Mouse (Mus musculus): ENCODE measurements around the gene Gm36176. TPM values are rescaled to one million over a fixed set of nuclear protein-coding genes. Genes with fewer than 3 reads are reported as not detected.

Gm36176 gene
- polyA plus RNA-seq, 1 experiment from 2014 or later: not detected

DNA sequence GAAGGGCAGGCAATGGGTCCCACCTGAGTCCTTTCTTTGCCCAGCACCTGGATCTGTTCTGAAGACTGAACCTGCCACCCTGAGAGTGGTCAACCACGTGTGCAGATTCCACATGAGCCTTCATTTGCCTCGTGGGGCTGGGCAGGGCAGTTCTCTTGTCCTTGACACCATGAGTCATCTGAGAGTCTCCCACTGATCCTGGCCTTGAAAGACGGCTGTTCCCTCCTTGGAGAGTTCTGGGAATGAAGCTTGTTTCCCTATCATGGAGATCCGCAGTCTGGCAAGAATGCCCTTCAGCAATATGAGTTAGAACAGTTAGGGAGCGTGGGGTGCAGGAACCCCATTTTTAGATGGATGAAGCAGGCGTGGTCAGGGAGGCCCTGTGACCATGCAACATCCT, 7.6 kb upstream of the Gm36176 start:
- H3K27ac ChIP-seq: no peak overlapping the region
- no peaks in the 10 kb centered on the region for H3K27me3 ChIP-seq (ENCODE audit: poor library complexity, severe bottlenecking)
- DNase-seq (ENCODE audit: extremely low spot score, low spot score): no peak
- peaks cover 12% of the 10 kb centered on the region; the same call in 1 of the 2 replicates for H3K9me3 ChIP-seq
- no peaks in the 10 kb centered on the region for H3K4me1 ChIP-seq
- 81% methylated on average over 6 of the region's 6 CpGs for WGBS
- H3K4me3 ChIP-seq: no peak overlapping the region
- no peaks in the 10 kb centered on the region for H3K36me3 ChIP-seq (replicated peaks)

- H3K9me3 ChIP-seq: peaks cover 22% of the 10 kb centered on the region; the same call in 1 of the 2 replicates
- no peak for DNase-seq (ENCODE audit: extremely low spot score, low spot score)
- H3K4me1 ChIP-seq: no peaks in the 10 kb centered on the region
- no peaks in the 10 kb centered on the region for H3K27me3 ChIP-seq (ENCODE audit: poor library complexity, severe bottlenecking)
- 0 out of 2 replicates have a peak overlapping the region, but pooled peaks have one; percentile 15 for H3K27ac ChIP-seq
- no peak overlapping the region for H3K4me3 ChIP-seq
- 23% methylated on average over 2 of the region's 2 CpGs for WGBS
- no peaks in the 10 kb centered on the region for H3K36me3 ChIP-seq (replicated peaks)
Observed at GRCm38 (mm10) chr10:77846961-77847360, 358 bp downstream of the Gm36176 start.

- H3K9me3 ChIP-seq: peaks cover 22% of the 10 kb centered on the region; the same call in 1 of the 2 replicates
- H3K4me3 ChIP-seq: no peak overlapping the region
- H3K27me3 ChIP-seq (ENCODE audit: poor library complexity, severe bottlenecking): no peaks in the 10 kb centered on the region
- H3K36me3 ChIP-seq (replicated peaks): no peaks in the 10 kb centered on the region
- no peaks in the 10 kb centered on the region for H3K4me1 ChIP-seq
- WGBS: 81% methylated on average over 2 of the region's 2 CpGs
- DNase-seq (ENCODE audit: extremely low spot score, low spot score): no peak
- H3K27ac ChIP-seq: 0 out of 2 replicates have a peak overlapping the region, but pooled peaks have one; percentile 15
Observed at GRCm38 (mm10) chr10:77847538-77847937, 935 bp downstream of the Gm36176 start.

DNA sequence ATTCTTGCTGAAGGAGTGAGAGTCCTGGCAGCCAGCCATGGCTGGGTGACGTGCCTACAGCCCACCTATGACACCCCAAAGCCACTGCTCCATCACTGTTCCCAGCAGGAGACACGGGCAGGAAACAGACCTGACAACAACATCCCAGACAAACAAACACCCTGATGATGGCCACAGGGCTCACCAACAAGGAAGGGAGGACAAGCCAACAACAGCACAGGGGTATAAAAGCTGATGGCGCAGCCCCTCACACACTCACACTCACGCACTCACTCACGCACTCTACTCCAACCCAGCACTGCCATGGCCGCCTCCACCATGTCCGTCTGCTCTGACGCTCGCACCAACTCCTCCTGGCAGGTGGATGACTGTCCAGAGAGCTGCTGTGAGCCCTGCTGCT, 6.0 kb downstream of the Gm36176 start, which contains the start of gene Gm10318:
Gm10318 (plus strand) TSS at position 301 of the 400 bp plus-strand sequence.
- Histone ChIP-seq H3K4me3 (no peak within 1 kb of the TSS), H3K27ac (0 out of 2 replicates have a peak within 1 kb of the TSS, but pooled peaks have one; percentile 40), H3K4me1 (peaks cover 12% of the 10 kb centered on the region), H3K27me3 (ENCODE audit: poor library complexity, severe bottlenecking) (no peaks in the 10 kb centered on the region), H3K9me3 (peaks cover 5% of the 10 kb centered on the region; the same call in 1 of the 2 replicates), H3K36me3 (replicated peaks) (no peaks in the 10 kb centered on the region)
- DNase-seq (ENCODE audit: extremely low spot score, low spot score): no peak
- WGBS: 70% methylated on average over 9 of the region's 9 CpGs

DNA sequence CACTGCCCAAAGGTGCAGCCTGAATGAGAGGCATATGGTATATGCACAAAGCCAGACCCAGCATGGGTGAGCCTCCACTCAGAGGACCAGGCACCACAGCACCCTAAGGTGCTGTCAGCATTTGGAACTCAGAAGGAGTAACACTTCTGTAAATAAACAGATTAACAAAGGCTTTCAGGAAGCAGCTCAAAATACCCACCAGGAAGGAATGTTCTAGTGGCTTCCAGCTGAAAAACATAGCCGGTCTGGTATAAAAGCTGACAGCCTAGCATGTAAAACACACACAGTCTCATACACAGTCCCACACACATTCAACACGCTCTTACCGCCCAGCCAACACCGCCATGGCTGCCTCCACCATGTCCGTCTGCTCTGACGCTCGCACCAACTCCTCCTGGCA, 15.1 kb downstream of the Gm36176 start, which contains the start of gene Gm3285:
Gm3285 (plus strand) TSS at position 301 of the 400 bp plus-strand sequence.
- H3K4me3 ChIP-seq: no peak within 1 kb of the TSS
- no peaks in the 10 kb centered on the region for H3K27me3 ChIP-seq (ENCODE audit: poor library complexity, severe bottlenecking)
- peaks cover 20% of the 10 kb centered on the region for H3K4me1 ChIP-seq
- 55% methylated on average over 7 of the region's 7 CpGs for WGBS
- no peak within 1 kb of the TSS for H3K27ac ChIP-seq
- H3K9me3 ChIP-seq: no peaks in the 10 kb centered on the region
- no peaks in the 10 kb centered on the region for H3K36me3 ChIP-seq (replicated peaks)
- no peak for DNase-seq (ENCODE audit: extremely low spot score, low spot score)

DNA sequence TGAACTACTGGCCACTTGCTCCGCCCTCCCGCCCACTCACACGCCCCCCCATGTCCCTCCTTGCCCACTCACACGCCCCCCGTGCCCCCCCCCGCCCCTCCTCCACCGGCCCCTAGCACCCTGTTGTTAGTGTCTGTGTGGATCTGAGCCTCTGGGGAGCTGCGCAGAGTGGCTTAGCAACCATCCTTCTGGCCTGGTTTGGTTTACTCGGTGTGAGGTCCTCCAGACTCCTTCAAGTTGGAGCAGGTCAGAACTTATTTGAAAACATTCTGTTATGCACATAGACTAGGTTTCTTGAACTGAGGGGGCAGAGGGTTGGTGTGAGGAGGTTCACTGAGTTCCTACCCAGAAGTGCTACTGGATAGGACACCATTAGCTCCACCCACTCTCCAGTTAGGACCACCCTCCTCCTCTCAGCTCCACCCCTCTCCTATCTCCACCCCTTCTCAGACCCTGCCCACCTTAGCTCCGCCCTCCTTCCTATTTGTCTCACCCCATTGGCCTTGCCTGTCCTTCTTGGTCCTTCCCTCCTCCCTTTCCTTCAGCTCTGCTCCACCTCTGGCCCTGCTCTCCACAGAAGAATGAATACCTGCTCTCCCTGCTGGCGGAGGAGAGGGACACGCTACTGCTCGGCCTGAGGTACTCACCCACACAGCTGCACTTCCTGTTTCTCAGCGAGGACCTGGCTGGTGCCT, 17.6 kb downstream of the Gm36176 start:
- peak overlapping the region; percentile 70 for H3K27ac ChIP-seq
- DNase-seq (ENCODE audit: extremely low spot score, low spot score): peak; percentile 57
- no peaks in the 10 kb centered on the region for H3K9me3 ChIP-seq
- WGBS: 45% methylated on average over 14 of the region's 14 CpGs
- H3K4me3 ChIP-seq: peak overlapping the region; percentile 46
- peaks cover 20% of the 10 kb centered on the region for H3K4me1 ChIP-seq
- no peaks in the 10 kb centered on the region for H3K27me3 ChIP-seq (ENCODE audit: poor library complexity, severe bottlenecking)
- H3K36me3 ChIP-seq (replicated peaks): no peaks in the 10 kb centered on the region

DNA sequence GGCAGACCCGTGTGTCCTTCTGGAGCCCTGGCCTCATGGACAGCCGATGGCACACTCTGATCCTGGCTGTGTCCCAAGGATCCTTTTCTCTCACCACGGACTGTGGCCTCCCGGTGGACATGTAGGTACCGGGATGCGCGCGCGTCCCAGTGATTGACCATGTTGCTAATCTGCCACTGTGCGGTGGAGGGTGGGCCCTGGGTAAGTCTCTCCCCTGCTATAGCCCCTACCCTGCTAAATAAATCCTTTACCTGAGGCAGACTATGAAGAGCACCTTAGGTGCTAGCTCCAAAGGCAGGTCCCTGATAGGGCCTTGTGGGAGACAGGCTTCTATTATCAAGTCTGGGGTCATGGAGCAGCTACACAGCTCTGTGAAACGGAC, 18.1 kb downstream of the Gm36176 start:
- 37% methylated on average over 11 of the region's 11 CpGs for WGBS
- no peak for DNase-seq (ENCODE audit: extremely low spot score, low spot score)
- Histone ChIP-seq H3K4me1 (peaks cover 20% of the 10 kb centered on the region), H3K36me3 (replicated peaks) (no peaks in the 10 kb centered on the region), H3K27me3 (ENCODE audit: poor library complexity, severe bottlenecking) (no peaks in the 10 kb centered on the region), H3K9me3 (no peaks in the 10 kb centered on the region), H3K4me3 (peak overlapping the region; percentile 46), H3K27ac (peak overlapping the region; percentile 70)

GRCm38 (mm10) chr10:77867546-77867945, 20.9 kb downstream of the Gm36176 start:
- no peak overlapping the region for H3K27ac ChIP-seq
- no peak for DNase-seq (ENCODE audit: extremely low spot score, low spot score)
- H3K4me3 ChIP-seq: no peak overlapping the region
- no peaks in the 10 kb centered on the region for H3K36me3 ChIP-seq (replicated peaks)
- WGBS: 50% methylated on average over 1 of the region's 1 CpGs
- H3K9me3 ChIP-seq: no peaks in the 10 kb centered on the region
- H3K27me3 ChIP-seq (ENCODE audit: poor library complexity, severe bottlenecking): no peaks in the 10 kb centered on the region
- peaks cover 20% of the 10 kb centered on the region for H3K4me1 ChIP-seq

DNA sequence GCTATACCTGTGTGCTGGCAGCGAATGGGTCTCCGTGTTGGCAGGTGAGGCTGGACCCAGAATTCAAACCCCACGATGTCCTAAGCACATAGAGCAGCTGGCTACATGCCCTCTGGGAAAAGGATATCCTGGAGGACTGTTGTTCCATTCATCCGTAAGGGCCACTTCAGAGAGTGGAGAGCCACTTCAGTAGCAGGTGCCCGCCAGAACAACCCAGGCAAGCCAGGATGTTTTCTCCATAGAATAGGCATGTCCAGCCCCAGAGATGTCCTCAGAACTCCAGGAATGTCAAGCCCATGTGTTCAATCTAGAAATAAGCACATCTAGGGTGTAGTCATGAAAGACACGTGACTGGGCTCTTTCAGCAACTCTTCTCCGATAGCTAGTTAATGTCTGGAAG, 23.0 kb downstream of the Gm36176 start:
- whole genome bisulfite sequencing: 89% methylated on average over 7 of the region's 7 CpGs

GRCm38 (mm10) chr10:77878985-77879384, 32.4 kb downstream of the Gm36176 start:
- DNase-seq (ENCODE audit: extremely low spot score, low spot score): no peak
- Histone ChIP-seq H3K9me3 (no peaks in the 10 kb centered on the region), H3K27me3 (ENCODE audit: poor library complexity, severe bottlenecking) (no peaks in the 10 kb centered on the region), H3K4me1 (peaks cover 5% of the 10 kb centered on the region; the same call in 1 of the 2 replicates), H3K4me3 (no peak overlapping the region), H3K36me3 (replicated peaks) (no peaks in the 10 kb centered on the region), H3K27ac (no peak overlapping the region)
- 64% methylated on average over 6 of the region's 6 CpGs for WGBS

More for the DNA sequence above, 23.0 kb downstream of the Gm36176 start:
- DNase-seq (ENCODE audit: extremely low spot score, low spot score): no peak
- H3K27ac ChIP-seq: no peak overlapping the region
- no peak overlapping the region for H3K4me3 ChIP-seq
- H3K27me3 ChIP-seq (ENCODE audit: poor library complexity, severe bottlenecking): no peaks in the 10 kb centered on the region
- H3K4me1 ChIP-seq: peaks cover 8% of the 10 kb centered on the region
- no peaks in the 10 kb centered on the region for H3K9me3 ChIP-seq
- no peaks in the 10 kb centered on the region for H3K36me3 ChIP-seq (replicated peaks)

- no peak overlapping the region for H3K4me3 ChIP-seq
- no peaks in the 10 kb centered on the region for H3K27me3 ChIP-seq (ENCODE audit: poor library complexity, severe bottlenecking)
- no peaks in the 10 kb centered on the region for H3K36me3 ChIP-seq (replicated peaks)
- DNase-seq (ENCODE audit: extremely low spot score, low spot score): no peak
- no peaks in the 10 kb centered on the region for H3K9me3 ChIP-seq
- H3K27ac ChIP-seq: no peak overlapping the region
- 88% methylated on average over 3 of the region's 3 CpGs for WGBS
- peaks cover 5% of the 10 kb centered on the region; the same call in 1 of the 2 replicates for H3K4me1 ChIP-seq
Observed at GRCm38 (mm10) chr10:77880305-77880704, 33.7 kb downstream of the Gm36176 start.

GRCm38 (mm10) chr10:77882553-77882952, 36.0 kb downstream of the Gm36176 start:
- Histone ChIP-seq H3K36me3 (replicated peaks) (no peaks in the 10 kb centered on the region), H3K4me1 (no peaks in the 10 kb centered on the region), H3K27ac (no peak overlapping the region), H3K4me3 (no peak overlapping the region), H3K27me3 (ENCODE audit: poor library complexity, severe bottlenecking) (no peaks in the 10 kb centered on the region), H3K9me3 (no peaks in the 10 kb centered on the region)
- 86% methylated on average over 5 of the region's 5 CpGs for WGBS
- no peak for DNase-seq (ENCODE audit: extremely low spot score, low spot score)

DNA sequence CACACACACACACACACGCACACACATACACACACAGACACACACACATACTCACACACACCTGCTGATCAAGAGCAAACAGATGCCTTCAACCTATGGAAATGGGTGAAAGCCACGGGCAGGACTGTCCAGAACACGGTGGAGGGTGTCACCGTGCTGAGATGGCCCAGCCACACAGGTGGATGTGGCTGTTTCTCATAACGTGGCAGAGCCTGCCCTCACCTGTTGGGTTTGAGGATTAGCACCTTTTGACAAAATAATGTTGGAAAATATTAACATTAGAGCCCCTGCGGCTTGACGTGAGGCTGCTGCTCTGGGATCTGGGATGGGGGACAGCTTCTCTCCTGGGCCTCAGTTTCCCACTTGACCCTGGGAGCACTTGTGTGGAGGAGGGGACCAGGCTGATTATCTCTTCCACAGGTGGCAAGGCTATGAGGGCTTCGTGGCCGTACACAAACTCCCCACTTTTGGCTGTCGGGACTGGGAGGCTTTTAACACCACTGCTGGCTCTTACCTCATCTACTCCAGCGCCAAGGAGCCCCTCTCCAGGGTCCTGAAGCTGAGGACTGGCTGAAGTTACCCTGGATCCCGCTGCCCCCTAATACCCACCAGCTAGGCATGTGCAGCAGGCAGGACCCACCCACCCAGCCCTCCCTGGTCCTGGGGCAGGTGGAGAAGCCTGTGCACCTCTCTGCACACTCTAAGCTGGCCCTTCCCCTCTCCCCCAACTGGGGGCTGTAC, 39.6 kb downstream of the Gm36176 start:
- no peak for DNase-seq (ENCODE audit: extremely low spot score, low spot score)
- Histone ChIP-seq H3K9me3 (peaks cover 6% of the 10 kb centered on the region; the same call in 1 of the 2 replicates), H3K36me3 (replicated peaks) (no peaks in the 10 kb centered on the region), H3K4me3 (no peak overlapping the region), H3K27ac (no peak overlapping the region), H3K4me1 (no peaks in the 10 kb centered on the region), H3K27me3 (ENCODE audit: poor library complexity, severe bottlenecking) (no peaks in the 10 kb centered on the region)
- 61% methylated on average over 12 of the region's 12 CpGs for WGBS

Measured in forebrain, embryonic 10.5 days (tissue).